Mouse (Mus musculus): ENCODE results near the gene AI481877. TPM values are rescaled to one million over a fixed set of nuclear protein-coding genes. Genes with fewer than 3 reads are reported as not detected.
A peak's percentile ranks its signal among the peaks of the same experiment; 100 is the strongest.

AI481877 gene
- polyA plus RNA-seq, 1 experiment from 2014 or later: not detected

- H3K9ac ChIP-seq: no peak overlapping the region
- H3K4me1 ChIP-seq (replicated peaks): peaks cover 22% of the 10 kb centered on the region
- no peak for ATAC-seq (ENCODE audit: low read depth)
- no peak overlapping the region for H3K27ac ChIP-seq (replicated peaks)
- no peak overlapping the region for H3K4me3 ChIP-seq
- WGBS: 89% methylated on average over 7 of the region's 7 CpGs
- no peak overlapping the region for H3K4me2 ChIP-seq
- H3K36me3 ChIP-seq: no peaks in the 10 kb centered on the region
- H3K9me3 ChIP-seq: no peaks in the 10 kb centered on the region
- no peaks in the 10 kb centered on the region for H3K27me3 ChIP-seq
Observed at GRCm38 (mm10) chr4:59009186-59009585, 129.6 kb downstream of the AI481877 start.

- Histone ChIP-seq H3K36me3 (no peaks in the 10 kb centered on the region), H3K9ac (no peak overlapping the region), H3K4me3 (no peak overlapping the region), H3K9me3 (no peaks in the 10 kb centered on the region), H3K27me3 (no peaks in the 10 kb centered on the region), H3K4me1 (replicated peaks) (peaks cover 29% of the 10 kb centered on the region), H3K27ac (replicated peaks) (no peak overlapping the region), H3K4me2 (no peak overlapping the region)
- WGBS: 73% methylated on average over 5 of the region's 5 CpGs
- ATAC-seq (ENCODE audit: low read depth): no peak
Observed at GRCm38 (mm10) chr4:59007974-59008373, 130.8 kb downstream of the AI481877 start.

DNA sequence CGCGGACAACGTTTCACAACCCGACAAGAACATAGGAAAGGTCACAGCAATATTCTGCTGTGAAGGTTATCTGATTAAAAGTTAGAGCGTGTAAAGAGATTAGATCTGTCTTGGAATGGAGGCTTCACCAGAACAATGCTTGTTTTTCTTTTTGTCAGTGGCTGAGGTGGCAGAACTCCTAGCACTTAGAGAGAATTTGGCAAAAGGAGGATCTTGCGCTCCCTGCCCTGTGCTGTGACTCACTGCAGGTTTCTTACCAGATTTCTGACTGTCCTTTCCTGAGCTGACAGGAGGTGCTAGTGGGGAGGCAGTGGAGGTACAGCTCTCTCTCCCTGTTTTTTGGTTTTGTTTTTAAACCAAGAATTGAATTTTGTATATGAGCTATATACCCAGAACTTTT lies 131.8 kb downstream of the AI481877 start:
- Histone ChIP-seq H3K9ac (no peak overlapping the region), H3K4me2 (no peak overlapping the region), H3K4me3 (no peak overlapping the region), H3K27me3 (no peaks in the 10 kb centered on the region), H3K36me3 (no peaks in the 10 kb centered on the region), H3K27ac (replicated peaks) (no peak overlapping the region), H3K9me3 (no peaks in the 10 kb centered on the region), H3K4me1 (replicated peaks) (peaks cover 34% of the 10 kb centered on the region)
- ATAC-seq (ENCODE audit: low read depth): no peak
- 85% methylated on average over 6 of the region's 6 CpGs for WGBS

DNA sequence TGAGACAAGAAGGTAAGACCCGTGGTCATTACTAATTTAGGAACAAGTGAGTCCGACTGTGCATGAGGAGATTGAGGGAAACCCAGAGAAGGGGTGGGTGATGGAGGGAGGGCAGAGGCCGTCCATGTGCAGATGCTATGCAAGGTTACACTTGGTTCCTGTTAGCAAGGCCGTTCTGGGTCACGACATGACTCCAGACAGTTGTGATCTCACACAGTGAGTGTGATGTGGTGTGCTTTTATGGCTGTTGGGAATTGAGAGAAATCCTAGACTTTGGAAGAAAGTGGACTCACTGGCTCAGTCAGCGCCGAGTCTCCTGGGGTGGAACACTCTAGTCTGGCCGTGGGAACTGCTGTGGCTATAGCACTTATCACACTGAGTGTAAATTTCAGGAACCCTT lies 132.6 kb downstream of the AI481877 start:
- no peak overlapping the region for H3K27ac ChIP-seq (replicated peaks)
- no peak overlapping the region for H3K4me2 ChIP-seq
- H3K36me3 ChIP-seq: no peaks in the 10 kb centered on the region
- no peaks in the 10 kb centered on the region for H3K27me3 ChIP-seq
- no peak overlapping the region for H3K4me3 ChIP-seq
- ATAC-seq (ENCODE audit: low read depth): no peak
- 67% methylated on average over 8 of the region's 8 CpGs for WGBS
- peaks cover 34% of the 10 kb centered on the region for H3K4me1 ChIP-seq (replicated peaks)
- no peak overlapping the region for H3K9ac ChIP-seq
- H3K9me3 ChIP-seq: no peaks in the 10 kb centered on the region

DNA sequence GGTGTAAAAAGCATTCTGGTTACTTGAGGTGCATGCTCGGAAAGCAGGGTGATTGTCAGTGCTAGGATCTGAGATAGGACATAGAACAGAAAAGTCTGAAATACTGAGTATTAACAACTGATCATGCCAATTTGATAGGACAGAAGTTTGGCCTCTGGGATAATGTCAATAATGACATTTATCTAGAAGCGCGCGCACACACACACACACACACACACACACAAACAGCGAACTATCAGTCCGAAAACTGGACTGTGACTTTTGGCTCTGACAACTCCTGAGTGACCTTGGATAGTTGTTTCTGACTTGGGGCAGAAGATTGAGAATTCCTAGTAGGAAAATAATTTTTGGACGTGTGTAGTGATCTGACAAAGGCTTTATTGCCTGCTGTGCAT lies 135.0 kb downstream of the AI481877 start:
- Histone ChIP-seq H3K36me3 (no peaks in the 10 kb centered on the region), H3K9ac (peak overlapping the region; percentile 97), H3K4me1 (replicated peaks) (peaks cover 34% of the 10 kb centered on the region), H3K27ac (replicated peaks) (no peak overlapping the region), H3K4me3 (peak overlapping the region; percentile 95), H3K9me3 (no peaks in the 10 kb centered on the region), H3K27me3 (no peaks in the 10 kb centered on the region), H3K4me2 (peak overlapping the region; percentile 91)
- ATAC-seq (ENCODE audit: low read depth): no peak
- WGBS: 35% methylated on average over 7 of the region's 7 CpGs

DNA sequence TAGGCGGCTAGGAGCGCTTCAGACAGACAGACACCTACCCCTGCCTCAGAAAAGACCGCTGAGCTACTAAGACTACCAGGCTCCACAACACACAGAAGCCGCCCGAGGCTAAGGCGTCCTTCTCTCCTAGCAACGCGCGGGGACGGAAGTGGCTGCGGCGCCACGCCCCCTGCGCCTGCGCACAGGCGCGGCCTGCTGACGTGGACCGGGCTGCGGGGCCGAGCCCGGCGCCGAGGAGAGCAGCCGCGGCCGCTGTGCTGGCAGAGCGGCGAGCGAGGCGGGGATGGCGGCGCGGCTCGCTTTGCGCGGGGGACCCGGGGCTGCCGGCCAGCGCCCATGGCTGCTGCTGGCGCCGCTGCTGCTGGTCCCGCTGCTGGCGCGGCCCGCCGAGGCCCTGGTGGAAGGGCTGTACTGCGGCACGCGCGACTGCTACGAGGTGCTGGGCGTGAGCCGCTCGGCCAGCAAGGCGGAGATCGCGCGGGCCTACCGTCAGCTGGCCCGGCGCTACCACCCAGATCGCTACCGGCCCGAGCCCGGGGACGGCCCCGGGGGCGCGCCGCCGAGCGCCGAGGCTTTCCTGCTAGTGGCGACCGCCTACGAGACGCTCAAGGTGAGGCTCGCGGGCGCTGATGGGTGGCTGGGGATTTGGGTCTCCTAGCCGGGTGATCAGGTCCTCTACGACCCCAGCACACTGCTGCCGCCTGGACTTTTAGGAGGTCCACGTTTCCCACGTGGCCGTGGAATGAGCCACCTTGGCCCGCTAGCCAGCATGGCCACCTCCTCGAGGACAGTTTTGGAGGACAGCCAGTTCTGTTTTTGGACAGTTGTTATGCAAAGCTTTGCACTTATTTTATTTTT lies 135.6 kb downstream of the AI481877 start, which contains the start of gene Gm20503:
Gm20503 (plus strand) TSS at position 263 of the 858 bp plus-strand sequence.
- peak within 1 kb of the TSS; percentile 91 for H3K4me2 ChIP-seq
- peak; percentile 99 for ATAC-seq (ENCODE audit: low read depth)
- no peaks in the 10 kb centered on the region for H3K27me3 ChIP-seq
- H3K4me1 ChIP-seq (replicated peaks): peaks cover 34% of the 10 kb centered on the region
- H3K9me3 ChIP-seq: no peaks in the 10 kb centered on the region
- WGBS: under 1% methylated on average over 86 of the region's 89 CpGs
- H3K4me3 ChIP-seq: peak within 1 kb of the TSS; percentile 95
- H3K9ac ChIP-seq: peak within 1 kb of the TSS; percentile 97
- H3K27ac ChIP-seq (replicated peaks): peak within 1 kb of the TSS; percentile 92
- H3K36me3 ChIP-seq: no peaks in the 10 kb centered on the region

GRCm38 (mm10) chr4:59000614-59001013 lies 138.2 kb downstream of the AI481877 start:
- H3K36me3 ChIP-seq: no peaks in the 10 kb centered on the region
- H3K27me3 ChIP-seq: no peaks in the 10 kb centered on the region
- WGBS: 0% methylated on average over 2 of the region's 2 CpGs
- H3K27ac ChIP-seq (replicated peaks): no peak overlapping the region
- peaks cover 26% of the 10 kb centered on the region for H3K4me1 ChIP-seq (replicated peaks)
- no peak for ATAC-seq (ENCODE audit: low read depth)
- H3K4me2 ChIP-seq: no peak overlapping the region
- no peaks in the 10 kb centered on the region for H3K9me3 ChIP-seq
- H3K9ac ChIP-seq: no peak overlapping the region
- no peak overlapping the region for H3K4me3 ChIP-seq

DNA sequence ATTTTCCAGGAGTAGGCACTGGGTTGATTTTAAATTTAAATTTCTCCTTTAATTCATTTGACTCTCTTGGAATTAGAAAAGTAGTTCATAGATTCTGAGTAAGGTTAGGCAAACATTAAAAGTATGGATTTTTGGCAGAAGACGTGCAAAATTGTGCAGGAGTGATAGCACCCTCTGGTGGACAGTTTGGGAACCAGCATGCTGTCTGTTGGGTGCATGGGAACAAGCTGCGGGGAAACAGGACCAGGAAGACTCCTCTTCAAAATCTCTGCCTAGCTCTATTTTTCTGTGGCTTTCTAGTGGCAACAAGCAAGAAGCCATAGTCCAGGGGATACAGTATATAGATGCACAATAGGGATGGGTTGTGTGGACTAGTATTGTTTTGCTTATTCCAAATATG lies 139.1 kb downstream of the AI481877 start:
- Histone ChIP-seq H3K9me3 (no peaks in the 10 kb centered on the region), H3K4me3 (no peak overlapping the region), H3K36me3 (no peaks in the 10 kb centered on the region), H3K9ac (no peak overlapping the region), H3K4me1 (replicated peaks) (peaks cover 17% of the 10 kb centered on the region), H3K27ac (replicated peaks) (no peak overlapping the region), H3K4me2 (no peak overlapping the region), H3K27me3 (no peaks in the 10 kb centered on the region)
- WGBS: 16% methylated on average over 2 of the region's 2 CpGs
- no peak for ATAC-seq (ENCODE audit: low read depth)

DNA sequence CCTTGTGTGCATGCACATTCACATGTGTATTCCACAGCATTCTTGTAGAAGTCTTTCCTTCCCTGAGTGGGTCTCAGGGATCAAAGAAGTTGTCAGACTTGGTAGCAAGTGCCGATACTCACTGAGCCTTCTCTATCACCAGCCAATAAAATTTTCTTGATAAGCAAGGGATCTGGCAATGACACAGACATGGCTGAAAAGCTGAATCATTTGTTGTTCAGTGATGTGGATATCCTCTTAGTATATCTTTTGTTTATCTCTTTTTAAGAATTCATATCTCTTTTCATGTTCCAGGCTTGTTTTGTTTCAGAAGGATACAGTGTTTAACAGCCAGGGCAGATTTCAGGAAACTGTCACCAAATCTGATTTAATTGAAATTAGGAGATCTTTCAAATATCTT lies 140.1 kb downstream of the AI481877 start:
- Histone ChIP-seq H3K4me1 (replicated peaks) (peaks cover 7% of the 10 kb centered on the region), H3K9ac (no peak overlapping the region), H3K36me3 (no peaks in the 10 kb centered on the region), H3K4me3 (no peak overlapping the region), H3K9me3 (no peaks in the 10 kb centered on the region), H3K27me3 (no peaks in the 10 kb centered on the region), H3K4me2 (no peak overlapping the region), H3K27ac (replicated peaks) (no peak overlapping the region)
- WGBS: 81% methylated on average over 1 of the region's 1 CpGs
- ATAC-seq (ENCODE audit: low read depth): no peak

DNA sequence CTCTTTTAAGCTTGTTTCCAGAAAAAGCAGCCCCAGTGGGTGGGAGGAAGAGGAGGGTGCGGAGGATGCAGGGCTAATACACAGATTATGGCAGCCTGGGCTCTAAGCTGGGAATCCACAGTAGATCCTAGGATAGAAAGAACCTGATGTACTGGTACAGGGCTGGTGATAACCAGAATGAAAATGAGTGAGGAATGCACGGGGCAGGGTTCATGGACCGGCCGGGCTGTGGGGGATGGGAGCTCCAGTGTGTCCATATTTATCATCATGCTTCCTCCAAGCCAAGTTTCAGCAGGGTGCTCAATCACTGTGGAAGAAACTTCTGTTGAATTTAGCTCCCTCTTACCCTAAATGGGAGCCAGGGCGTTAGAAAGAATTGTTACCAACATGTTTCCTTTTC lies 141.7 kb downstream of the AI481877 start:
- 75% methylated on average over 5 of the region's 5 CpGs for WGBS
- H3K4me3 ChIP-seq: no peak overlapping the region
- no peak for ATAC-seq (ENCODE audit: low read depth)

GRCm38 (mm10) chr4:58995251-58995693 lies 143.5 kb downstream of the AI481877 start:
- no peak overlapping the region for H3K4me2 ChIP-seq
- H3K9ac ChIP-seq: no peak overlapping the region
- no peaks in the 10 kb centered on the region for H3K27me3 ChIP-seq
- H3K27ac ChIP-seq (replicated peaks): no peak overlapping the region
- H3K9me3 ChIP-seq: no peaks in the 10 kb centered on the region
- H3K4me1 ChIP-seq (replicated peaks): no peaks in the 10 kb centered on the region
- H3K4me3 ChIP-seq: no peak overlapping the region
- ATAC-seq (ENCODE audit: low read depth): no peak
- WGBS: 73% methylated on average over 8 of the region's 8 CpGs
- H3K36me3 ChIP-seq: no peaks in the 10 kb centered on the region

More for the DNA sequence above, 141.7 kb downstream of the AI481877 start:
- Histone ChIP-seq H3K9me3 (no peaks in the 10 kb centered on the region), H3K27ac (replicated peaks) (no peak overlapping the region), H3K4me2 (no peak overlapping the region), H3K27me3 (no peaks in the 10 kb centered on the region), H3K9ac (no peak overlapping the region), H3K4me1 (replicated peaks) (no peaks in the 10 kb centered on the region), H3K36me3 (no peaks in the 10 kb centered on the region)

GRCm38 (mm10) chr4:58994762-58995161 lies 144.0 kb downstream of the AI481877 start, which contains the start of gene Dnajc25:
Gene Dnajc25, plus strand, starts transcription at chr4:58995062.
- Histone ChIP-seq H3K4me2 (no peak within 1 kb of the TSS), H3K36me3 (no peaks in the 10 kb centered on the region), H3K27me3 (no peaks in the 10 kb centered on the region), H3K9ac (no peak within 1 kb of the TSS), H3K4me3 (no peak within 1 kb of the TSS), H3K4me1 (replicated peaks) (no peaks in the 10 kb centered on the region), H3K9me3 (no peaks in the 10 kb centered on the region), H3K27ac (replicated peaks) (no peak within 1 kb of the TSS)
- 94% methylated on average over 4 of the region's 4 CpGs for WGBS
- no peak for ATAC-seq (ENCODE audit: low read depth)
